Mouse (Mus musculus) midbrain, embryonic 14.5 days (tissue): ENCODE measurements around the gene Ildr2. TPM values are rescaled to one million over a fixed set of nuclear protein-coding genes. Genes with fewer than 3 reads are reported as not detected.

Source experiments
- ATAC-seq: fragments of 200-750 bp; cut with Nextera tagmentation; 2 replicates; pipeline ENCODE4 v1.8.0; 2017; ENCODE audit warnings: moderate number of reproducible peaks, moderate library complexity; ENCODE audit not compliant: low FRiP score, low TSS enrichment
- DNase-seq: peaks from one replicate; pipeline ENCODE4 v3.0.0-alpha.2; 2015
- H3K27ac ChIP-seq: fragments of 300-500 bp; sonication (generic); replicated peaks from 2 replicates; pipeline ENCODE4 v1.5.1; 2014; ENCODE audit warnings: mild to moderate bottlenecking, low read depth, low read length, moderate library complexity
- H3K27me3 ChIP-seq: fragments of 300-500 bp; sonication (generic); 2 replicates; pipeline ENCODE4 v1.6.1; 2014; ENCODE audit warnings: low read length, control low read depth, mixed read lengths; ENCODE audit not compliant: control insufficient read depth, insufficient read depth
- H3K36me3 ChIP-seq: fragments of 300-500 bp; sonication (generic); 2 replicates; pipeline ENCODE4 v1.6.1; 2014; ENCODE audit warnings: low read length, control low read depth; ENCODE audit not compliant: control insufficient read depth, insufficient read depth
- H3K4me1 ChIP-seq: fragments of 300-500 bp; sonication (generic); 2 replicates; pipeline ENCODE4 v1.6.1; 2014; ENCODE audit warnings: mild to moderate bottlenecking, antibody characterized with exemption, low read length, control low read depth; ENCODE audit not compliant: control insufficient read depth, insufficient read depth
- H3K4me2 ChIP-seq: fragments of 300-500 bp; sonication (generic); 2 replicates; pipeline ENCODE4 v1.6.1; 2014; ENCODE audit warnings: mild to moderate bottlenecking, low read length, moderate library complexity
- H3K4me3 ChIP-seq: fragments of 300-500 bp; sonication (generic); replicated peaks from 2 replicates; pipeline ENCODE4 v1.5.1; 2014; ENCODE audit warnings: low read depth, low read length
- H3K9ac ChIP-seq: fragments of 300-500 bp; sonication (generic); replicated peaks from 2 replicates; pipeline ENCODE4 v1.6.1; 2014; ENCODE audit warnings: mild to moderate bottlenecking, low read length, moderate library complexity
- H3K9me3 ChIP-seq: fragments of 300-500 bp; sonication (generic); 2 replicates; pipeline ENCODE4 v1.6.1; 2016; ENCODE audit warnings: low read length, control low read depth, mixed read lengths; ENCODE audit not compliant: control insufficient read depth
- WGBS: fragments of 180-500 bp; shearing (Covaris S2); extraction: QIAGEN DNeasy Blood & Tissue Kit; methylation state at CpG from one replicate; pipeline ENCODE4 v1.1.7; 2014; 5-methylcytosine and 5-hydroxymethylcytosine counted together
- polyA plus RNA-seq: library from polyadenylated mRNA; unstranded; fragments of >200 nt; fragmentation: Nextera tagmentation; extraction: Ambion mirVana; gene quantifications from 2 replicates; pipeline ENCODE4 v1.2.1, GENCODE M21; 2014

The Ildr2 gene
- 3.7 and 4.1 TPM in 2 replicates for polyA plus RNA-seq

- peak; percentile 82 for DNase-seq
- Histone ChIP-seq H3K4me2 (peak within 1 kb of the TSS; percentile 78), H3K9ac (peak within 1 kb of the TSS; percentile 56), H3K9me3 (no peaks in the 10 kb centered on the region), H3K27ac (peak within 1 kb of the TSS; percentile 58; the same call in 1 of the 2 replicates), H3K4me3 (peak within 1 kb of the TSS; percentile 44), H3K4me1 (peaks cover 25% of the 10 kb centered on the region), H3K27me3 (no peaks in the 10 kb centered on the region), H3K36me3 (no peaks in the 10 kb centered on the region)
- WGBS = under 1% methylated on average over 72 of the region's 72 CpGs
- ATAC-seq = peak; percentile 78; the same call in 1 of the 2 replicates
These were observed at the start of gene Ildr2 for GRCm38 (mm10) chr1:166253898-166254894. TSS of gene Ildr2 (plus strand) at chr1:166254139.

GRCm38 (mm10) chr1:166204171-166204570 is 49.8 kb upstream of the Ildr2 start:
- no peak overlapping the region for H3K4me2 ChIP-seq
- H3K9ac ChIP-seq = no peak overlapping the region
- H3K27ac ChIP-seq = no peak overlapping the region
- DNase-seq (no peak), ATAC-seq (no peak)
- H3K9me3 ChIP-seq = no peaks in the 10 kb centered on the region
- 25% methylated on average over 5 of the region's 5 CpGs for WGBS
- H3K4me1 ChIP-seq = no peaks in the 10 kb centered on the region
- no peaks in the 10 kb centered on the region for H3K27me3 ChIP-seq
- no peaks in the 10 kb centered on the region for H3K36me3 ChIP-seq
- no peak overlapping the region for H3K4me3 ChIP-seq

GRCm38 (mm10) chr1:166205159-166205558 is 48.8 kb upstream of the Ildr2 start:
- WGBS = 86% methylated on average over 3 of the region's 3 CpGs
- no peak overlapping the region for H3K4me3 ChIP-seq
- no peak overlapping the region for H3K27ac ChIP-seq
- no peak overlapping the region for H3K4me2 ChIP-seq
- H3K27me3 ChIP-seq = no peaks in the 10 kb centered on the region
- no peaks in the 10 kb centered on the region for H3K36me3 ChIP-seq
- H3K4me1 ChIP-seq = no peaks in the 10 kb centered on the region
- no peak overlapping the region for H3K9ac ChIP-seq
- ATAC-seq = no peak
- no peak for DNase-seq
- no peaks in the 10 kb centered on the region for H3K9me3 ChIP-seq

GRCm38 (mm10) chr1:166209371-166209770 is 44.6 kb upstream of the Ildr2 start:
- Histone ChIP-seq H3K4me2 (no peak overlapping the region), H3K27ac (no peak overlapping the region), H3K4me1 (no peaks in the 10 kb centered on the region), H3K9me3 (no peaks in the 10 kb centered on the region), H3K36me3 (no peaks in the 10 kb centered on the region), H3K27me3 (no peaks in the 10 kb centered on the region), H3K9ac (no peak overlapping the region), H3K4me3 (no peak overlapping the region)
- ATAC-seq (no peak), DNase-seq (no peak)
- whole genome bisulfite sequencing = 89% methylated on average over 6 of the region's 6 CpGs

- DNase-seq (peak; percentile 39), ATAC-seq (no peak)
- Histone ChIP-seq H3K27me3 (no peaks in the 10 kb centered on the region), H3K9ac (no peak overlapping the region), H3K36me3 (no peaks in the 10 kb centered on the region), H3K4me2 (no peak overlapping the region), H3K9me3 (no peaks in the 10 kb centered on the region), H3K27ac (no peak overlapping the region), H3K4me3 (no peak overlapping the region), H3K4me1 (no peaks in the 10 kb centered on the region)
- WGBS = 88% methylated on average over 4 of the region's 4 CpGs
These were observed 39.8 kb upstream of the Ildr2 start for GRCm38 (mm10) chr1:166214181-166214580.

- ATAC-seq (no peak), DNase-seq (no peak)
- Histone ChIP-seq H3K36me3 (no peaks in the 10 kb centered on the region), H3K4me3 (no peak within 1 kb of the TSS), H3K4me1 (no peaks in the 10 kb centered on the region), H3K27ac (no peak within 1 kb of the TSS), H3K27me3 (no peaks in the 10 kb centered on the region), H3K4me2 (no peak within 1 kb of the TSS), H3K9me3 (peaks cover 5% of the 10 kb centered on the region; the same call in 1 of the 2 replicates), H3K9ac (no peak within 1 kb of the TSS)
- WGBS = 92% methylated on average over 53 of the region's 53 CpGs
These were observed 15.5 kb upstream of the Ildr2 start, which contains the start of gene Mael for GRCm38 (mm10) chr1:166238315-166238969. TSS of gene Mael (minus strand) at chr1:166238747.

GRCm38 (mm10) chr1:166244285-166244684 is 9.7 kb upstream of the Ildr2 start:
- no peak overlapping the region for H3K4me2 ChIP-seq
- DNase-seq (no peak), ATAC-seq (no peak)
- no peak overlapping the region for H3K27ac ChIP-seq
- H3K27me3 ChIP-seq = no peaks in the 10 kb centered on the region
- H3K4me1 ChIP-seq = no peaks in the 10 kb centered on the region
- H3K36me3 ChIP-seq = no peaks in the 10 kb centered on the region
- 69% methylated on average over 6 of the region's 6 CpGs for WGBS
- no peak overlapping the region for H3K4me3 ChIP-seq
- no peaks in the 10 kb centered on the region for H3K9me3 ChIP-seq
- H3K9ac ChIP-seq = no peak overlapping the region

GRCm38 (mm10) chr1:166255091-166255490 is 1.2 kb downstream of the Ildr2 start:
- Histone ChIP-seq H3K9ac (0 out of 2 replicates have a peak overlapping the region, but pooled peaks have one; percentile 27), H3K27ac (no peak overlapping the region), H3K9me3 (no peaks in the 10 kb centered on the region), H3K27me3 (no peaks in the 10 kb centered on the region), H3K4me2 (peak overlapping the region; percentile 78), H3K4me3 (peak overlapping the region; percentile 44), H3K36me3 (no peaks in the 10 kb centered on the region), H3K4me1 (peaks cover 25% of the 10 kb centered on the region)
- DNase-seq (no peak), ATAC-seq (no peak)
- 3% methylated on average over 8 of the region's 8 CpGs for WGBS
